Mouse (Mus musculus) heart, adult 11 months (tissue): ENCODE measurements at regions not wholly inside any gene's neighbourhood (a gene's known extent, or its start where the extent isn't known, plus 50 kb on each side); places are given as distances from the start of the nearest gene placed in this dataset.

Source experiments
- DNase-seq: peaks from one replicate; pipeline ENCODE4 v3.0.0; 2022

- DNase-seq = no peak
Observed at GRCm38 (mm10) chr8:103907662-103908061, 193.8 kb upstream of the Cdh5 start.

- no peak for DNase-seq
Observed at GRCm38 (mm10) chr8:103911287-103912015, 190.0 kb upstream of the Cdh5 start.

GRCm38 (mm10) chr8:103912983-103913926 is 188.2 kb upstream of the Cdh5 start:
- peak; percentile 98 for DNase-seq

GRCm38 (mm10) chr8:103913927-103914640 is 187.3 kb upstream of the Cdh5 start:
- DNase-seq = peak; percentile 90

- DNase-seq = peak; percentile 41
Observed at GRCm38 (mm10) chr8:103919324-103919723, 182.1 kb upstream of the Cdh5 start.

GRCm38 (mm10) chr8:103921621-103922020 is 179.8 kb upstream of the Cdh5 start:
- peak; percentile 93 for DNase-seq

GRCm38 (mm10) chr8:103922746-103923145 is 178.7 kb upstream of the Cdh5 start:
- DNase-seq = no peak

GRCm38 (mm10) chr8:103932681-103933080 is 168.7 kb upstream of the Cdh5 start:
- peak; percentile 52 for DNase-seq

GRCm38 (mm10) chr8:103936491-103936890 is 164.9 kb upstream of the Cdh5 start:
- peak; percentile 41 for DNase-seq

- peak; percentile 22 for DNase-seq
Observed at GRCm38 (mm10) chr8:103938283-103939230, 162.9 kb upstream of the Cdh5 start.

- peak; percentile 95 for DNase-seq
Observed at GRCm38 (mm10) chr8:103940958-103941532, 160.4 kb upstream of the Cdh5 start.

GRCm38 (mm10) chr8:103948474-103948873 is 153.0 kb upstream of the Cdh5 start:
- no peak for DNase-seq

- DNase-seq = peak; percentile 18
Observed at GRCm38 (mm10) chr8:103950460-103950859, 151.0 kb upstream of the Cdh5 start.

GRCm38 (mm10) chr8:103953586-103953985 is 147.8 kb upstream of the Cdh5 start:
- no peak for DNase-seq

GRCm38 (mm10) chr8:103955568-103956260 is 145.7 kb upstream of the Cdh5 start:
- DNase-seq = no peak

GRCm38 (mm10) chr8:103964293-103964918 is 137.0 kb upstream of the Cdh5 start:
- peak; percentile 88 for DNase-seq

- DNase-seq = no peak
Observed at GRCm38 (mm10) chr8:103969929-103970328, 131.5 kb upstream of the Cdh5 start.

- no peak for DNase-seq
Observed at GRCm38 (mm10) chr8:103970511-103970910, 130.9 kb upstream of the Cdh5 start.

GRCm38 (mm10) chr8:103970966-103971365 is 130.5 kb upstream of the Cdh5 start:
- no peak for DNase-seq

- DNase-seq = no peak
Observed at GRCm38 (mm10) chr8:103976488-103976887, 124.9 kb upstream of the Cdh5 start.
